Mouse (Mus musculus) right cerebral cortex, postnatal 25 days (tissue): ENCODE measurements around the gene Clec16a.

Experiments used
- DNase-seq: peaks from one replicate; pipeline ENCODE4 v3.0.0; 2022

The Clec16a gene

GRCm38 (mm10) chr16:10586546-10586945, 41.4 kb downstream of the Clec16a start:
- DNase-seq = peak; percentile 17

- DNase-seq = no peak
These were observed 55.0 kb downstream of the Clec16a start for GRCm38 (mm10) chr16:10599888-10600740.

GRCm38 (mm10) chr16:10607802-10608201, 62.7 kb downstream of the Clec16a start:
- no peak for DNase-seq

DNA sequence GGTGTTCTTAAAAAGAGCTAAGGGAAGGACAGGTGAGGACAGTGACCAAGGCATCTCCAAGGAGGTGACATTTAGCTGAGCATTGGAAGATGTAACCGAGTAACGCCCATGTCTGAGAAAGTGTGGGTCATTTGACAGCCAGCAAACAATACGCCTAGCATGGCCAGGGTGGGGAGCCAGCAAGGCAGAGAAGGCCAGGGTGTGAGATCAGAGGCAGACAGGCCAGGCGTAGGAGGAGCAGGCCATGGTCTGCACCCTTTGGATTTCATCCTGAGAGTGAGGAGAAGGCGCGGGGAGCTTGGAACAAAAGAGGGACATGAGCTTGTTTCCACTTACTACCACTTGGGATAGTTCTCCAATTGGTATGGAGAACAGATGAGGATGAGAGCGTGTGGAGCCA, 64.8 kb downstream of the Clec16a start:
- DNase-seq = no peak

- no peak for DNase-seq
These were observed 65.7 kb downstream of the Clec16a start for GRCm38 (mm10) chr16:10610801-10611200.

DNA sequence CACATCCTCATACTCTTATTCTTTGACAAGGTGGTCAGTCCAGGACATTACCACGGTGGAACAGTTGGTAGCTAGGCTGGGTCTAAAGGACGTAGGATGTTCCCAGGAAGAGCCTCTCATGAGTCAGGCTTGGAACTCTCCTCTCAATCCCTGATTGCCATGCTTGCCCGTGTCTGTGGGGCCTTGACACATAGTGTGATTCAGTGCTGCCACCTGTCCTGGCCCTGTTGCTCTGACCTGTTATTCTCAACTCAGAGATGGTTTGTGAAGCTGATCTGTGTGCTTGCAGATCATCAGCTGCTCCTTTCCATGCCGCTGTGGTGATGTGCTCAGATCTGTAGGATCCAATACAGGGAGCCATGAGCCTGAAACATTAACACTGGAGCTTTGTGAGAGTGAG, 66.2 kb downstream of the Clec16a start:
- DNase-seq = no peak

DNA sequence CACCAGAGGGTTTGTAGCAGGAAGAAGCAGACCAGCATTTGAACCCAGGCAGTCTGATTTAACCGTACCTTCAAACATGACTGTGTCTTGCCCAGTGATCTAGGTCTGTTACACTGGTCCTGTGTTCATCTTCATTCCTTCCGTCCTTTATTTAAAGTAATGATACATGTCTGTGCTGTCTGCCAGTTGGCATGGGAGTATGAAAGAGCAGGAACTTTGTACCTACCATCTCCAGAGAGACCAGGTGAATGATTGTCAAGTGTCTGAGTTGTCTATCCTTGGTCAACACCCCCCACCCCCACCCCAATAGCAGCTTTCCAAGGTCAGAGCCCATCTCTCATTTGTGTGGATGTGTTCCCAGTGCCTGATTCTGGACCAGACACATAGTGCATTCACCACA, 68.9 kb downstream of the Clec16a start:
- DNase-seq = no peak

DNA sequence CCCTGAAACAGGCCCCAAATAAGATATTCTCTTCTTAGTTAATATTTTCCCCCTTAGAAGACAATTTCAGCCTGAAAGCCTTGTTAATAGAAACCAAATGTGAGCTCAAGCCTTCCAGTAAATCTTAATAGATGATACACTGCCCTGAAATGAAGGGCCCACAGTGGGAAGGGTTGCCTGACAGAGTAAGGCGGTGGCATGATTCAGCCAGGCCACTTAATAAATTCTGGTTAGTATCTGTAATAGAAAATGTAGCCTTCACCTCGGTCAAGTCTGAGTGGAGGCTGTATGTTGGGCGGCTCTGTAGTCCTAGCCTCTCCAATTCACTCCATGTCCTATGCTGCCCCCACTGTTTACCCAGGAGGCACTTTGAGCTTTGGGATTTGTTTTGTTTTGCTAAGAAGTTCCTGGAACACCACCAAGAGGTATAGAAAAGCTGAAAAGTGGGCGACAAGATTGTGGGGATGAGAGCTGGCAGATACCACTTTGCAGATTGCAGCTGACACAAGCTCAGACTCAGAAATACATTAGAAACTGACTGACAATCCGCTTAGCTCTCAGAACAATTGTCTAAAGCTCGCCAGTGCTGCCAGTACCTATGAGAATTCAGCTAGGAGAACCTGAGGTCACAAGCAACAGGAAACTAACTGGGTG, 75.9 kb downstream of the Clec16a start:
- DNase-seq = peak; percentile 16

- no peak for DNase-seq
These were observed 76.6 kb downstream of the Clec16a start for GRCm38 (mm10) chr16:10621710-10622109.

DNA sequence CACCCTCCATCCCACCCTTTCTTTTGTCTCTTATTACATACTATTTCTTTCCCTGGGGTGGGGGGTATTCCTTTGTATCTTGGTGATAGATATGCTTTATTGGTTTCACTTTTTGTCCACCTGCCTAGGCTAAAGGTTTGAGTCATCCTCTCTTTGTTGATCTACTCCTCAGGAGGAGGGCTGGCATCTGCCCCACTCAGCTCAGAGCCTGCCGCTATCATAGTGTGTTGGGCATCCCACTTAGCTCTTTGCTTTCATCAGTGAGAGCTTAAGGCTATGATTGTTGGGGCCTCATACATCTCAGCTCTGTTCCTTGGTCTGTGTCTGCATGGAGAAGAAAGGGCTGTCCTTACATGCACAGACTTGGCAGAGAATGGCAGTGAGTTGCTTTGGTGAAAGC, 81.0 kb downstream of the Clec16a start:
- no peak for DNase-seq

- peak; percentile 64 for DNase-seq
These were observed 82.1 kb downstream of the Clec16a start for GRCm38 (mm10) chr16:10627136-10627668.

DNA sequence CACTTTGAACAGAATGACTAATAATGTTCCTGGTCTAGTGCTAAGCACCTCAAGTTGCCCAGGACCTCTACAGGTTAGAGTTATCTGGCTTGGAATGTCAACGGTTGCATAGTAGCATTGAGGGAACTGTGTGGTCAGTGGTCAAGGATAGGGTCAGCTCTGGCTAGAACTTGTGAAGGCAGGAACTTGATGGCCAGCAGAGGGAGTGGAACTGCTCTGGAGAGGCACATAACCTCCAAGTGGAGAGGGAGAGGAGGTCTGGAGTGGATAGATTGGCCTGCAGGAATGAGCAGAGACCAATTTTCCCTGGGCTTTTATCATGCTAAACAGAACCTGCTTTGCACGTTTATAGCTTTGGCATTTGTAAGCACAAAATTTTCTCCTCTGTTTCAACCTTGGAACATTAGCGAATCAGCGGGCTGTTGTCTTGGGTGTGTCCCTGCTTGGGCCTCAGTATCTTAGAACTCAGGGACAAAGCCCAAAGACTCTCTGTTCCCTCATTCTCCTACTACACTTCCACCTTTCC, 83.0 kb downstream of the Clec16a start:
- no peak for DNase-seq

- DNase-seq = no peak
These were observed 83.8 kb downstream of the Clec16a start for GRCm38 (mm10) chr16:10628960-10629359.

DNA sequence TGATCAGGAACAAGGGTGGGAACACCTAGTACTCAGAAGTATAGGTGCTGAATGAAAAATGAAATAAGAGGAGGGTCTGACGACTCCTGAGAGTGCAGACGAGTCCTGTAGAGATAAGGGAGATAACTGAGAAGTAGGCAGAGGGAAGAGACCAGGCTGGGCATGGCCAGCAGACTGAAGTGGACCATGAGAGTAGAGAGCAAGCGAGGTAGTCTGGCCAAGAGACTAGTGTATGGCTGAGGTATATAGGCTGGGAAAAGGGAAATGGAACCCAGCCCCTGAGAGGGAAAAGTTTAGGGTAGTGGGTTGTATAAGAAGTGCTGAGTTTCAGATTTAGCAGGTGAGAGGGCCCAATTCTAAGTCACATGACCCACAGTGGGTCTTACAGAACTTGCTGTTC, 84.2 kb downstream of the Clec16a start:
- DNase-seq = no peak

- no peak for DNase-seq
These were observed 89.8 kb downstream of the Clec16a start for GRCm38 (mm10) chr16:10634940-10635339.

DNA sequence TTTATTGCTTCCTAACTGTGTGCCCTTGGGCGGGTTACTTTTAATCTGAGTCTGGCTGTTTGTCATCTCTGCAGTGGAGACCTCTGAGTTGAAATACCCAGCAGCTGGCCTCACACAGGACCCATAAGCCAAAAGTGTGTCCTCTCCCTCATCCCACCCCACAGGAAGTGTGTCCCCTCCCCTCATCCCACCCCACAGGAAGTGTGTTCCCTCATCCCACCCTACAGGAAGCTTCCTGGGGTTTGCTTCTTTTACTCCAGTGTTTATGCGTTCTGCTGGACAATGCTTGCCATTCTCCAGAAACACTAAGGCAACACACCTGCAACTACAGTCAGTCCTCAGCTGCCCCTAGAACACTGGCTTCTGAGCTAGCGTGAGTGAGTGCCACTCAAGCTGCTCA, 92.8 kb downstream of the Clec16a start:
- DNase-seq = no peak

GRCm38 (mm10) chr16:10639111-10639889, 94.2 kb downstream of the Clec16a start:
- no peak for DNase-seq

DNA sequence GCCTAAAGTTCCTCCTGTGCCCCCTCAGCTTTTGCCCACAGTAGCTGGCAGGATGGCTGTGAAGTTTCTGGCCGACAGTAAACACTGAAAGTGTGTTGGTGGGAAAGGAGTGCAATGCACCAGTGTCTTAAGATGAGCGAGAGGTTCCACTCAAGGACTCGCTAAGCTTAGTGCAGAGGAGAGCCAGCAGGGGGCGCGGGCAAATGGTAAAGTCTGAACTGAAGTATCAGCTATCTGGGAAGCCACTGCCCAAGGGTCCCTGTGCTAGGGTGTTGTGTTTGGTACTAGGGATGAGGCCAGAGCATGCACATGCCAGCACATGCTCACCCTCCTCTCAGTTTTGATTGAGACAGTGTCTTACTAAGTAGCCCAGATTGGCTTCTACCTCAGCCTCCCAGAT, 94.9 kb downstream of the Clec16a start:
- DNase-seq = peak; percentile 62

GRCm38 (mm10) chr16:10641146-10641545, 96.0 kb downstream of the Clec16a start:
- DNase-seq = no peak

DNA sequence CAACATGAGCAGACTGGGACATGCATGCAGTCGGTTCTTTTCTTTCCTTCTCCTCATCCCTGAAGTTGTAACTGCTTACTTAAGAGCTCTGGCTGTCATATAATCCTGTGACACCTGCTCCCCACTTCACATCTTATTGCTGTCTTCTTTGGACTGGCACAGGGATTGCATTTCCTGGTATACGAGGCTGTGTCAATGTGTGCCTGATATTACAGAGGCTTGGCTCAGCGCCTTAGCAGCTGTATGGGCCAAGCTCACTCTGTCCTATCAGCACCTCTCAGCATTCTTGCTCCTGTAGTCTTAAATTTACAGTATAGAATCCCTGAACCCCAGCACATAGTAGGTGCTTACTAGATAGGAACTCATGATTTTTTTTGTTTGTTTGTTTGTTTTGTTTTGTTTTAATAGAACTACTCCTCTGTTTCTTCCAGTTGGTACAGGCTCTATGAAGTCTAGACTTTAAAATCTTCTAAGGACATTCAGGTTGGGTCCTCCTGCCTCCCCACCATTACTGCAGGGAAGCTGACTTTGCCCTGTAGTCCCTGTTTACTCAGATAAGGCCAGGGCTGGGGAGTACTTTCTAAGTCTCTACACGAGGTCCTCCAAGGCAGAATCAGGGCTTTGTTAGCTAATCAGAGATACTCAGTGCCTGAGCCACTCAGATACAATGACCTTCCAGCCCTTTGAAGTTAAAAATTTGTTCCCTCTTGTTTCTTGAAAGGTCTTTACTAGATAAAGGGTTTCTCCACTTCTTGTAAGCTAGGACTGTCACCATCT, 97.9 kb downstream of the Clec16a start:
- no peak for DNase-seq

GRCm38 (mm10) chr16:10644238-10644637, 99.1 kb downstream of the Clec16a start:
- no peak for DNase-seq

DNA sequence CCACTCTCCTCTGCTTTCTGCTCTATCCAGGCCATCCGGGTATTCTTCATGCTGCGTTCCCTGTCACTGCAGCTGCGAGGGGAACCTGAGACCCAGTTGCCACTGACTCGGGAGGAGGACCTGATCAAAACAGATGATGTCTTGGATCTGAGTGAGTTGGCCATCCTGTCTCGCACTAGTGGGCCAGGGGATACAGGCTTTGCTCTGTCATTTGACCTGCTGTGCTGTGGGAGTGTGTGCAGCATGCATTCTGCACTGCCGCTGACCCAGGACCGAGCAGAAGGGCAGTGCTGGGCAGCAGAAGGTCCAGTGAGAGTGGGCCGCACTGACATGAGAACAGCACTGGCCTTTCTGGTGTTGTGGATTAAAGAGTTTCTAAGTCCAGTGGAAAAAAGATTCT, 99.6 kb downstream of the Clec16a start:
- no peak for DNase-seq
